Mouse (Mus musculus) heart, embryonic 13.5 days (tissue): ENCODE results near the gene Rap1gap2. TPM values are rescaled to one million over a fixed set of nuclear protein-coding genes. Genes with fewer than 3 reads are reported as not detected.
A peak's percentile ranks its signal among the peaks of the same experiment; 100 is the strongest.

Source experiments
- ATAC-seq: fragments of 200-750 bp; cut with Nextera tagmentation; 2 replicates; pipeline ENCODE4 v1.8.0; 2017; ENCODE audit warnings: moderate TSS enrichment; ENCODE audit not compliant: insufficient number of reproducible peaks, low FRiP score, low TSS enrichment; ENCODE audit errors: extremely low read depth
- H3K27ac ChIP-seq: fragments of 300-500 bp; sonication (generic); replicated peaks from 2 replicates; pipeline ENCODE4 v1.5.1; 2015; ENCODE audit warnings: moderate library complexity, mild to moderate bottlenecking, inconsistent platforms
- H3K27me3 ChIP-seq: fragments of 300-500 bp; sonication (generic); replicated peaks from 2 replicates; pipeline ENCODE4 v1.6.1; 2015; ENCODE audit warnings: mild to moderate bottlenecking, inconsistent platforms
- H3K36me3 ChIP-seq: fragments of 300-500 bp; sonication (generic); 2 replicates; pipeline ENCODE4 v1.6.1; 2015; ENCODE audit warnings: mild to moderate bottlenecking, inconsistent platforms
- H3K4me1 ChIP-seq: fragments of 300-500 bp; sonication (generic); 2 replicates; pipeline ENCODE4 v1.6.1; 2015; ENCODE audit warnings: inconsistent platforms
- H3K4me2 ChIP-seq: fragments of 300-500 bp; sonication (generic); 2 replicates; pipeline ENCODE4 v1.6.1; 2015; ENCODE audit warnings: inconsistent platforms, mild to moderate bottlenecking, moderate library complexity
- H3K4me3 ChIP-seq: fragments of 300-500 bp; sonication (generic); 2 replicates; pipeline ENCODE4 v1.5.1; 2015; ENCODE audit warnings: moderate library complexity, mild to moderate bottlenecking, inconsistent platforms
- H3K9ac ChIP-seq: fragments of 300-500 bp; sonication (generic); 2 replicates; pipeline ENCODE4 v1.6.1; 2015; ENCODE audit warnings: inconsistent platforms, mild to moderate bottlenecking, moderate library complexity
- H3K9me3 ChIP-seq: fragments of 300-500 bp; sonication (generic); 2 replicates; pipeline ENCODE4 v1.6.1; 2016; ENCODE audit warnings: inconsistent platforms
- WGBS: fragments of 180-500 bp; shearing (Covaris S2); methylation state at CpG from one replicate; pipeline ENCODE4 v1.1.7; 2015; ENCODE audit warnings: mixed read lengths; 5-methylcytosine and 5-hydroxymethylcytosine counted together
- polyA plus RNA-seq: library from polyadenylated mRNA; unstranded; fragments of >200 nt; fragmentation: Nextera tagmentation; extraction: Ambion mirVana; gene quantifications from 2 replicates; pipeline ENCODE4 v1.2.1, GENCODE M21; 2015

Gene Rap1gap2
- polyA plus RNA-seq, 1 experiment from 2014 or later, result 3.1 TPM

GRCm38 (mm10) chr11:74554683-74555341 is 55.9 kb downstream of the Rap1gap2 start:
- Histone ChIP-seq H3K4me3 (no peak overlapping the region), H3K9me3 (no peaks in the 10 kb centered on the region), H3K4me2 (no peak overlapping the region), H3K27me3 (no peaks in the 10 kb centered on the region; the same call in 1 of the 2 replicates), H3K36me3 (no peaks in the 10 kb centered on the region), H3K9ac (no peak overlapping the region; the same call in 1 of the 2 replicates), H3K27ac (no peak overlapping the region), H3K4me1 (peaks cover 39% of the 10 kb centered on the region)
- WGBS, result 63% methylated on average over 15 of the region's 15 CpGs
- no peak for ATAC-seq

DNA sequence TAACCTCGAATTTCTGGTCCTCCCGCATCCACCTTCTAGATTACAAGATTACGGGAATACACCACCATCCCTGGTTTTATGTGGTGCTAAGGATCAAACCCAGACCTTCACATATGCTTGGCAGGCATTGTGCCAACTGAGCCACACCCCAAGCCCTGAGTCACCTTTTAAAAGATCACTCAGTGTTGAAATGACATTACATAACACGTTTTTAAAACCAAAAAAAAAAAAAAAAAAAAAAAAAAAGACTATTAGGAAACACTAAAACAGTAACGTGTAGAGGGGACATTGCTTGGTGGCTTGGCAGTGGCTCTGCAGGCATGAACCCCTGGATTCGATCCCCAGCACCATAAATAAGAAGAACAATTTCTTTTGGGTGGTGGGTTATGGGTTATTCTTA is 59.1 kb downstream of the Rap1gap2 start:
- Histone ChIP-seq H3K9ac (no peak overlapping the region), H3K27me3 (no peaks in the 10 kb centered on the region), H3K36me3 (no peaks in the 10 kb centered on the region), H3K4me1 (peaks cover 45% of the 10 kb centered on the region), H3K4me3 (no peak overlapping the region), H3K9me3 (no peaks in the 10 kb centered on the region), H3K27ac (no peak overlapping the region), H3K4me2 (no peak overlapping the region)
- no peak for ATAC-seq
- 64% methylated on average over 6 of the region's 6 CpGs for WGBS

- H3K27me3 ChIP-seq, result no peaks in the 10 kb centered on the region
- peaks cover 39% of the 10 kb centered on the region for H3K4me1 ChIP-seq
- no peaks in the 10 kb centered on the region for H3K9me3 ChIP-seq
- no peak overlapping the region for H3K9ac ChIP-seq
- H3K4me2 ChIP-seq, result no peak overlapping the region
- no peak overlapping the region for H3K27ac ChIP-seq
- H3K4me3 ChIP-seq, result no peak overlapping the region
- WGBS, result 40% methylated on average over 5 of the region's 5 CpGs
- H3K36me3 ChIP-seq, result no peaks in the 10 kb centered on the region
- ATAC-seq, result no peak
Measured at GRCm38 (mm10) chr11:74550615-74551102, 60.1 kb downstream of the Rap1gap2 start.

DNA sequence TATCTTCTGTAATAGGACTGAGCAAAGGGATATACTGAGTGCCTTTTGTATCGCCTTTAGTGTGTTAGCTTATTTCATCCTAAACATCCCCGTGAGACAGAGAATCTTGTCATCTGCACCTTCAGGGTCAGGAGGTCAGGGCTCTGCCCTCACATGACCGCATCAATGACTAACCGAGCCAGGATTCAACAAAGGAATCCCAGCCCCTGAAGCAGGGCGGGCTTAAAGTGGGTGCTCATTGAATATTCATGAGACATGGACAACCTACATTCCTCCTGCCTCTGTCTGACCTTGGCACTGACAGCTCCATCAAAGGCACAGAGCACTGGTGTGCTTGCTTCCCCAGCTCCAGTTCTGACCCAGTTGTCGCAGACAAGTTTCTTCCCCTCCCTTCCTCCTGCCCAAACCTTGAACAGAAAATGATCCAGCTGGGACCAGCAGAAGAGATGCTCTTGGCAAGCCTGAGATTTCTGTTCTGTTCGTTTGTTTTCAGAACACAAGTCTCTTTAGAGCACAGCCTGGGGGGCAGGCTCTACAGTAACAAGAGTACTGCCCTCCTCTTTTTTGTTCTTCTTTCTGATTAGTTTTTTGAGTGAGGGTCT is 61.8 kb downstream of the Rap1gap2 start:
- WGBS, result 19% methylated on average over 7 of the region's 7 CpGs
- H3K9me3 ChIP-seq, result no peaks in the 10 kb centered on the region
- no peak overlapping the region; the same call in 1 of the 2 replicates for H3K9ac ChIP-seq
- H3K27me3 ChIP-seq, result no peaks in the 10 kb centered on the region
- no peak for ATAC-seq
- no peaks in the 10 kb centered on the region for H3K36me3 ChIP-seq
- no peak overlapping the region for H3K27ac ChIP-seq
- H3K4me2 ChIP-seq, result no peak overlapping the region
- no peak overlapping the region for H3K4me3 ChIP-seq
- peaks cover 28% of the 10 kb centered on the region for H3K4me1 ChIP-seq

- Histone ChIP-seq H3K9me3 (no peaks in the 10 kb centered on the region), H3K36me3 (no peaks in the 10 kb centered on the region), H3K4me1 (peaks cover 28% of the 10 kb centered on the region), H3K9ac (peak overlapping the region; percentile 51), H3K4me2 (peak overlapping the region; percentile 73), H3K27ac (peak overlapping the region; percentile 37), H3K27me3 (no peaks in the 10 kb centered on the region), H3K4me3 (peak overlapping the region; percentile 46)
- peak; percentile 42; the same call in 1 of the 2 replicates for ATAC-seq
- WGBS, result under 1% methylated on average over 16 of the region's 16 CpGs
Measured at GRCm38 (mm10) chr11:74546933-74547694, 63.6 kb downstream of the Rap1gap2 start.

- 47% methylated on average over 4 of the region's 4 CpGs for WGBS
- no peaks in the 10 kb centered on the region for H3K9me3 ChIP-seq
- 0 out of 2 replicates have a peak overlapping the region, but pooled peaks have one; percentile 73 for H3K4me2 ChIP-seq
- no peak overlapping the region for H3K27ac ChIP-seq
- no peak overlapping the region for H3K4me3 ChIP-seq
- no peaks in the 10 kb centered on the region for H3K36me3 ChIP-seq
- H3K4me1 ChIP-seq, result peaks cover 28% of the 10 kb centered on the region
- H3K9ac ChIP-seq, result no peak overlapping the region
- no peaks in the 10 kb centered on the region for H3K27me3 ChIP-seq
- no peak for ATAC-seq
Measured at GRCm38 (mm10) chr11:74546165-74546564, 64.5 kb downstream of the Rap1gap2 start.

- no peaks in the 10 kb centered on the region for H3K9me3 ChIP-seq
- H3K4me3 ChIP-seq, result no peak overlapping the region
- no peaks in the 10 kb centered on the region for H3K36me3 ChIP-seq
- H3K27ac ChIP-seq, result no peak overlapping the region
- no peak overlapping the region for H3K9ac ChIP-seq
- H3K27me3 ChIP-seq, result no peaks in the 10 kb centered on the region
- no peak for ATAC-seq
- no peak overlapping the region for H3K4me2 ChIP-seq
- 84% methylated on average over 2 of the region's 2 CpGs for WGBS
- H3K4me1 ChIP-seq, result peaks cover 25% of the 10 kb centered on the region
Measured at GRCm38 (mm10) chr11:74545560-74545959, 65.2 kb downstream of the Rap1gap2 start.

DNA sequence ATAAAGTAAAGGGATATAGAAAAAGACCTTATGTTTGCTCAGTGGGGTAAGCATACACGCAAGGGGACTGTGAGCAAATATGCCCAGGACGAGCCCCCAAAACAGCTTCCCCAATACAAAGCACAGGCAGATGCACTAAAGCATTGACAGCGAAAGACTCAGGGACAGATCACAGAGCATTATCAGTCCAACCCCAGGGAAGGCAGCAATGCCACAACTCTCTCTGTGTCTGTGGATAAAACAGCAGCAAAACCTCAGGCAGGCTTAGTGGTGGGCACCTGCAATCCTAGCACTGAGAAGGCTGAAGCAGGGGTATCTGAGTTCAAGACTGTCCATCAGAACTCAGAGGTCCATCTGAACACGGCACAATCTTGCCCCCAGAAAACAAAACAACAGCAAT is 73.4 kb downstream of the Rap1gap2 start:
- H3K27me3 ChIP-seq, result no peaks in the 10 kb centered on the region
- no peaks in the 10 kb centered on the region for H3K36me3 ChIP-seq
- WGBS, result 74% methylated on average over 4 of the region's 4 CpGs
- H3K27ac ChIP-seq, result no peak overlapping the region
- no peak for ATAC-seq
- H3K4me3 ChIP-seq, result no peak overlapping the region
- peaks cover 17% of the 10 kb centered on the region for H3K4me1 ChIP-seq
- H3K4me2 ChIP-seq, result no peak overlapping the region
- H3K9ac ChIP-seq, result no peak overlapping the region
- no peaks in the 10 kb centered on the region for H3K9me3 ChIP-seq

DNA sequence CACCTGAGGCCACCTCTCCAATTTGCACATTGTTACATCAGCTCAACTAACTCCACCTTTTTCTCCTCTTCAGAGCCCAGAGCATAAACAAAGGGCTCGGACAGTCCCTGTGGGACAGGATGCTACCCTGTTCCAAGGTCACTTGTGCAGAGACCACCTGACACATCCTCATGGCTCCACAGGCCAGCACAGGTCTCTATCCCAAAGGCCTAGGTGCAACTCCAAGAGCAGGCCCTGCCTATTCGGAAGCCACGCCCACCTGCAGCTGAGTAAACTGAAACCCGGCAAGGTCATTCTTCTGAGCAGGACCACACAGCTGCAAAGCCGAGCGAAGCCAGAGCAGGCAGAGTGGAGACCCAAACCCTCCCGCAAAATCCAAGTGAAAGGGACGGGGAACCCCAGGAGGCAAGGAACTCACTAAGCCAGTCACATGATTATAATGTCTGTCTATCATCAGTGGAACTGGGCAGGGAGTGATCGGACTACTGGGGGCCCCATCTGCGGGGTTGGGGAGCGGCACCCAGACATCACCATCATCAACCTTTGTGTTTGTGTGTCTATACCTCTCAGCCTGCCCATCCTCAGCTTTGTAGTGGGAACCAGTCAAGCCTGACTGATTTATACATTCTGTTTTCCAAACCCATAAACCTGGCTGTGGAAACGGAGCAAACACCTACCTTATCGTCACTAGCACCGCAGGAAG is 74.4 kb downstream of the Rap1gap2 start:
- H3K9me3 ChIP-seq, result no peaks in the 10 kb centered on the region
- no peaks in the 10 kb centered on the region for H3K27me3 ChIP-seq
- H3K4me1 ChIP-seq, result peaks cover 25% of the 10 kb centered on the region
- peak overlapping the region; percentile 48 for H3K4me2 ChIP-seq
- H3K36me3 ChIP-seq, result no peaks in the 10 kb centered on the region
- no peak for ATAC-seq
- WGBS, result 36% methylated on average over 14 of the region's 14 CpGs
- peak overlapping the region; percentile 61 for H3K9ac ChIP-seq
- no peak overlapping the region for H3K27ac ChIP-seq
- H3K4me3 ChIP-seq, result peak overlapping the region; percentile 10; the same call in 1 of the 2 replicates

DNA sequence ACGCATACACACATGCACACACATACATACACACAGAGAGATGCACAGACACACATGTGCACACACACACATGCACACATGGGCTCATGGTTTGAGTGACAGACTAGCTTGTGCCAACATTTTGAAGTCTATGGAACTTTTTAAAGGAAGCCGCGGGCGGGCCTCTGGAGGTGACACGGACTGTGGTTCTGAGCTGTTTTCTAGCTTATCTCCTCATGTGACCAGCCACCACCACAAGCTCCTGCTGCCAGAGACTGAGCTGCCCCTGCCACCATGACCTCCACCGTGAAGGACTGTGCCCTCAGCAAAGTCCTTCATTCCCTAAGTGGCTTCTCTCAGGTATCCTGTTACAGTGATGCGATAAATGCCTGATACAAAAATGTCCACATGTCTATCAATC is 76.3 kb downstream of the Rap1gap2 start:
- no peak overlapping the region for H3K4me3 ChIP-seq
- H3K4me1 ChIP-seq, result peaks cover 26% of the 10 kb centered on the region
- H3K4me2 ChIP-seq, result no peak overlapping the region
- 50% methylated on average over 7 of the region's 7 CpGs for WGBS
- ATAC-seq, result no peak; the same call in 1 of the 2 replicates
- no peak overlapping the region for H3K9ac ChIP-seq
- H3K27ac ChIP-seq, result no peak overlapping the region
- H3K9me3 ChIP-seq, result no peaks in the 10 kb centered on the region
- no peaks in the 10 kb centered on the region for H3K27me3 ChIP-seq
- H3K36me3 ChIP-seq, result no peaks in the 10 kb centered on the region

GRCm38 (mm10) chr11:74533050-74533449 is 77.7 kb downstream of the Rap1gap2 start:
- no peak for ATAC-seq

More at GRCm38 (mm10) chr11:74533050-74533449, 77.7 kb downstream of the Rap1gap2 start:
- Histone ChIP-seq H3K4me3 (no peak overlapping the region), H3K9me3 (no peaks in the 10 kb centered on the region), H3K9ac (no peak overlapping the region), H3K36me3 (no peaks in the 10 kb centered on the region), H3K27me3 (no peaks in the 10 kb centered on the region), H3K4me2 (no peak overlapping the region), H3K4me1 (peaks cover 26% of the 10 kb centered on the region), H3K27ac (no peak overlapping the region)
- WGBS, result 88% methylated on average over 2 of the region's 2 CpGs
